Mouse (Mus musculus) spleen, adult 2 months (tissue): ENCODE measurements around the gene Atp6v0e. TPM values are rescaled to one million over a fixed set of nuclear protein-coding genes. Genes with fewer than 3 reads are reported as not detected.

ENCODE experiments used
- DNase-seq, 2 experiments: peaks; one replicate each; pipeline versions ENCODE4 v3.0.0 to v3.0.0-alpha.2; 2012 to 2021; ENCODE audit warnings: low spot score in 2 of 2, low read depth in 1 of 2
- H3K27ac ChIP-seq: fragments of 200-500 bp; 2 replicates; pipeline ENCODE4 v1.5.1; 2012; ENCODE audit warnings: low read length, inconsistent platforms; ENCODE audit not compliant: insufficient read depth
- H3K27me3 ChIP-seq: fragments of 200-500 bp; 2 replicates; pipeline ENCODE4 v1.6.1; 2012; ENCODE audit warnings: mild to moderate bottlenecking, moderate library complexity, low read length, inconsistent platforms; ENCODE audit not compliant: control insufficient read depth, insufficient read depth
- H3K36me3 ChIP-seq: fragments of 200-500 bp; 2 replicates; pipeline ENCODE4 v1.6.1; 2012; ENCODE audit warnings: mild to moderate bottlenecking, low read length, inconsistent platforms; ENCODE audit not compliant: control insufficient read depth, insufficient read depth
- H3K4me1 ChIP-seq: fragments of 200-500 bp; 2 replicates; pipeline ENCODE4 v1.6.1; 2011; ENCODE audit warnings: inconsistent platforms; ENCODE audit not compliant: control insufficient read depth, insufficient read depth, insufficient read length
- H3K4me3 ChIP-seq: fragments of 200-500 bp; 2 replicates; pipeline ENCODE4 v1.5.1; 2011; ENCODE audit warnings: mild to moderate bottlenecking, inconsistent platforms; ENCODE audit not compliant: insufficient read depth, insufficient read length; ENCODE audit errors: extremely low read depth
- CTCF ChIP-seq: fragments of 200-500 bp; IDR thresholded peaks from 2 replicates; pipeline ENCODE4 v1.5.1; 2011; ENCODE audit warnings: mild to moderate bottlenecking, inconsistent platforms; ENCODE audit not compliant: insufficient read depth, insufficient read length, insufficient replicate concordance; ENCODE audit errors: extremely low read depth
- POLR2A ChIP-seq: fragments of 200-500 bp; IDR thresholded peaks from 2 replicates; pipeline ENCODE4 v1.6.1; 2011; ENCODE audit warnings: low read depth, low read length, inconsistent platforms
- WGBS: fragments of 180-500 bp; shearing (Covaris S2); methylation state at CpG from one replicate; pipeline ENCODE4 v1.1.7; 2018; 5-methylcytosine and 5-hydroxymethylcytosine counted together
- polyA plus RNA-seq: library from polyadenylated mRNA; depleted of rRNA; stranded (reverse); fragments of >200 nt; gene quantifications from 2 replicates; pipeline ENCODE4 v1.2.3, GENCODE M21; 2012

Gene Atp6v0e
- polyA plus RNA-seq, 1 experiment: 192 TPM

DNA sequence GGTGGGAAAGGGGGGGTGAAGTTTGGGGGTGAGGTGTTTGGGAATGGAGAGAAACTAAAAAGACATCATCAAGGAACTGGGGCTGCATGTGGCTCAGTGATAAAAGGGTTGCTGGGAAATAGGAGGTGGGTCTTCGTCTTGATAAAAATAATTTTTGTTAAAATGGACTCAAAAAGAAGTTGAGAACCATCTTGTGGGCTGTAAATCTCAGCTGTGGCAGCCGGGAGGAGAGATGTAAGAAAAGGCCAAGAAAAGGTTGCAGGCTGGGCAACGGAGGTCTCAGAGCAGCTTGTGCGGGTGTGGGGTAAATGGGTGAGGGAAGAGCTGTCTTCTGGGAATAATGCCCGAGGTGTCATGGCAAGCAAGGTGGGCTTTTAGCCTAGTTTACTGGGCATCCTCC is 827 bp upstream of the Atp6v0e start:
- WGBS: 80% methylated on average over 5 of the region's 5 CpGs
- DNase-seq: no peak

DNA sequence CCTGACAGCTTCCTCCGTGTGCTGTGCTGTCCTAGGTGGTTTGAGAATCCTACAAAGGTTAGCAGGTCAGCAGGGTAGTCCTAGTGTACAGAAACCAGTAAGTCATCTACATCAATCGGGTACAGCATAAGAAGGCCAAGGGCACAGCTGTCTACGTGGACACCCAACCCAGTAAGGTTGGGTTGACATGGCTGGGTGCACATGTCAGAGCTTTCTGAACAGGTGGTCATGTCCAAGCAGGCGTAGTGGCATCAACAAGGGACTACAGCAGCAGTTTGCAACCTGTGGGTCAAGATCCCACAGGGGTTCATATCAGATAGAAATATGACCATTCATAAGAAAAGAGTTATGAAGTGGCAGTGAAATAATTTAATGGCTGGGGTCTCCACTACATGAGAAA is 2.6 kb downstream of the Atp6v0e start:
- no peak for DNase-seq
- Histone ChIP-seq H3K27ac (no peak overlapping the region), H3K36me3 (no peaks in the 10 kb centered on the region), H3K4me3 (no peak overlapping the region), H3K27me3 (no peaks in the 10 kb centered on the region), H3K4me1 (peaks cover 5% of the 10 kb centered on the region; the same call in 1 of the 2 replicates)
- WGBS: 77% methylated on average over 4 of the region's 4 CpGs
- no peak for TF ChIP-seq CTCF
- TF ChIP-seq POLR2A: no peak

More for the DNA sequence above, 827 bp upstream of the Atp6v0e start:
- Histone ChIP-seq H3K36me3 (no peaks in the 10 kb centered on the region), H3K4me3 (no peak overlapping the region), H3K4me1 (peaks cover 5% of the 10 kb centered on the region; the same call in 1 of the 2 replicates), H3K27me3 (no peaks in the 10 kb centered on the region), H3K27ac (no peak overlapping the region)
- no peak for TF ChIP-seq POLR2A
- TF ChIP-seq CTCF: no peak

DNA sequence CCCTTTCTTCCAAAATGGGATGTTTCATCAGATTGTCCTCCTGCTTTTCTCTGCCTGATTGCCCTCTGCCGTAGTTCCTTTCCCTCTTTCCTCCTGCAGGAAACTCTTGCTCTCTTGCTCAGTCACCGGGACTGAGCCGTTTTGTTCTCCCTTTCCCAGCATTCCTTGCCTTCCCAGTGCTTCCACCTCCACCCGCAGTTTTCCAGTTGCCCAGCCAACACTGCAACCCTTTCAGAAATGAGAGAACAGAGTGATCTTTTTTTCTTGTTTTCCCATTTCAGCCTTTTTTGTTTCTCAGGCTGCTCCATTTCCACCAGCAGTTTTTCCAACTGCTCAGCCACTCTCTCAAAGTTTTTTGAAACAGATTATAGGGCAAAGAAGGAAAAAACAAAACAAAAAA is 8.2 kb downstream of the Atp6v0e start:
- no peak for TF ChIP-seq CTCF
- TF ChIP-seq POLR2A: no peak
- WGBS: 57% methylated on average over 4 of the region's 4 CpGs
- H3K27me3 ChIP-seq: no peaks in the 10 kb centered on the region
- peaks cover 2% of the 10 kb centered on the region; the same call in 1 of the 2 replicates for H3K4me1 ChIP-seq
- no peak for DNase-seq
- H3K36me3 ChIP-seq: no peaks in the 10 kb centered on the region
- no peak overlapping the region for H3K4me3 ChIP-seq
- no peak overlapping the region for H3K27ac ChIP-seq

DNA sequence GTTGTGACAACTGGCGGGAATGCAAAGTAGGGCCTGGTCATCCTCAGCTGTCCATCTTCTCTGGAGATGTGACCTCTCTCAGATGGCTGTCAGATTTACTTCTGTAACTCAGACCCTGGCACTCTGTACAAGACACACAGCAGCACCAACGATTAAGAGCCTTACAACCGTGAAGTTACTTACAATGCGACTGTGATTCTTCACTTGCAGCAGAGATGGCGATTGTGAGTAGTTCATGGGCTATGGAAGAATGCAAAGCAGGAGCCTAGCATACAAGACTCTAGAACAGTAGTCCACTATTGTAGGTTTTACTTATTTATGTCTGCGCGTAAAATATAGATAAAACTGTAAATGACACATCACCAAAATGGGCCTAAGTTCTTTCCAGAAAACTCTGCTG is 12.8 kb downstream of the Atp6v0e start:
- WGBS: 23% methylated on average over 7 of the region's 7 CpGs
- TF ChIP-seq CTCF (no peak), POLR2A (no peak)
- no peak overlapping the region for H3K27ac ChIP-seq
- H3K27me3 ChIP-seq: no peaks in the 10 kb centered on the region
- peaks cover 4% of the 10 kb centered on the region; the same call in 1 of the 2 replicates for H3K36me3 ChIP-seq
- peaks cover 5% of the 10 kb centered on the region; the same call in 1 of the 2 replicates for H3K4me1 ChIP-seq
- no peak for DNase-seq
- peak overlapping the region; percentile 95 for H3K4me3 ChIP-seq

DNA sequence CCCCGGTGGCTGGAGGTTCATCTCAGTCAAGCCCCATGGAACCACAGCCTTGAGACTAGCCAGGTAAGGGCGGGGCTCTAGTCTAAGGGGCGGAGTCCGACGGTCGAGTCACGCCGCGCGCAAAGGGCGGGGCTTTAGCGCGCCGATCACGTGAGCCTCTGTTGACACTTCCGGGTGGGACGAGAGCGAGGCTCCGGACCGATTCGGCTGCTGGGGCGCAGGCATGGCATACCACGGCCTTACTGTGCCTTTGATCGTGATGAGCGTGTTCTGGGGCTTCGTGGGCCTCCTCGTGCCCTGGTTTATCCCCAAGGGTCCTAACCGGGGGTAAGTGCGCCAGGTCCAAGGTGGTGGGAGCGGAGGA is 13.2 kb downstream of the Atp6v0e start:
- peak; percentile 84 to 89 for DNase-seq
- under 1% methylated on average over 30 of the region's 30 CpGs for WGBS
- H3K4me1 ChIP-seq: peaks cover 5% of the 10 kb centered on the region; the same call in 1 of the 2 replicates
- TF ChIP-seq POLR2A (peak; percentile 77), CTCF (no peak)
- peaks cover 4% of the 10 kb centered on the region; the same call in 1 of the 2 replicates for H3K36me3 ChIP-seq
- H3K27me3 ChIP-seq: no peaks in the 10 kb centered on the region
- peak overlapping the region; percentile 95 for H3K4me3 ChIP-seq
- H3K27ac ChIP-seq: peak overlapping the region; percentile 95

DNA sequence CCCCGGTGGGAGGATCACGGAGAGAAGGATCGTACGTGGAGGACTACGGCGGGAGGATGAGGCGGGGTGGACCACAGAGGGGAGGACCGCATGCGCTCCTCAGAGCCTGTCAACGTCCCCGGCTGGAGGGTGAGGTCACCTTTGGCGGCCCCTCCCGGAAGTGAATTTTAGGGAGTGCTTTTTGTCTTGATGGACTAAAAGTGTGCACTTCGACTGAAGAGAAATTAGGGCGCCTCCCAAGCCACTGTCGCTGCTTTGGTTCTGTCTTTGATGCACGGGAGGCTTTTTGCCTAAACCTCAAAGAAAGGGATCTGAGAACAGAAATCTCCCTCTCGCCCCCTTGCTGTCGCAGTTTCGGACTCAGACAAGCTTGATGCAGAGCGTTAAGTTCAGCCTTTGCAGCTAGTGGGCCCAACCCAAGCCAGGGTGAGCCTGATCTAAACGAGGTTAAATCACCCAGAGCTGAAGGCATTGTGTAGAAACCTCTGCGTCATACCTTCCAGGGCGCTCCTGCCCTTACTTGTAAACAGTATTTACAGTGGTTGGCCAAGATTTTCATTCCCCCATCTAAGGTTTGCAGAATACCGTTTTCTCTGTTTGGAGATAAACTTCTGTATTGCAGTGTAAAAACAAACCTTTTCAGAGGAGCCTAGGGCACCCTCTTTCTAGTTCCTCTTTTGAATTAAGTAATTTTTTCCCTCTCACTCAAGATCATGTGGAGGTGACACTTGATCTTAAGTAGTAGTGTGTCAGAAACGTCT is 13.8 kb downstream of the Atp6v0e start:
- peaks cover 4% of the 10 kb centered on the region; the same call in 1 of the 2 replicates for H3K36me3 ChIP-seq
- peak in 1 of 2 experiments; percentile 55 for DNase-seq
- H3K4me1 ChIP-seq: peaks cover 5% of the 10 kb centered on the region; the same call in 1 of the 2 replicates
- peak overlapping the region; percentile 95 for H3K27ac ChIP-seq
- H3K4me3 ChIP-seq: peak overlapping the region; percentile 95
- TF ChIP-seq POLR2A (no peak), CTCF (no peak)
- H3K27me3 ChIP-seq: no peaks in the 10 kb centered on the region
- under 1% methylated on average over 26 of the region's 26 CpGs for WGBS
